Mouse (Mus musculus): ENCODE measurements at regions not wholly inside any gene's neighbourhood (a gene's known extent, or its start where the extent isn't known, plus 50 kb on each side); places are given as distances from the start of the nearest gene placed in this dataset.
A peak's percentile ranks its signal among the peaks of the same experiment; 100 is the strongest.
"Not testable (repeated sequence)": the region's sequence is repeated elsewhere in the genome, so short reads cannot be mapped to it uniquely, and the experiment has no call there.

DNA sequence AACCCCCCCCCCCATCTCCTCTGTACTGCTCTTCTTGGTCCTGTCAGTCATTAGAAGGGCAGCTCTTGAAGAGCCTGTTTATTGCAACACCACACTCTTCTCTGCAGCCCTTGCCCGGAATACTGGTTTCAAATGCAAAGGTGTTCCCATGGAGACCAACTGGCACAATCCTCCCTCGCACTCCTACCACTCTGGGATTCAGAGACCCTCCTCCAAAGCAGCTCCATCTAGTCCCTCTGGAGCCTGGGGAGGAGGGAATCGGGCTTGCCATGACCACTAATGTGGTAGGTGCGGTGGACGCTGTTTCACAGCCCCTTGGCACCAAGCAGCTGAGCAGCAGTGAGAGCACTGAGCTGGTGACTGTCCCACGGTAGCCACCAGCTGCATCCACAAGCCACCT lies 83.1 kb downstream of the Stk35 start:
- no peak for DNase-seq (ENCODE audit: low spot score)

DNA sequence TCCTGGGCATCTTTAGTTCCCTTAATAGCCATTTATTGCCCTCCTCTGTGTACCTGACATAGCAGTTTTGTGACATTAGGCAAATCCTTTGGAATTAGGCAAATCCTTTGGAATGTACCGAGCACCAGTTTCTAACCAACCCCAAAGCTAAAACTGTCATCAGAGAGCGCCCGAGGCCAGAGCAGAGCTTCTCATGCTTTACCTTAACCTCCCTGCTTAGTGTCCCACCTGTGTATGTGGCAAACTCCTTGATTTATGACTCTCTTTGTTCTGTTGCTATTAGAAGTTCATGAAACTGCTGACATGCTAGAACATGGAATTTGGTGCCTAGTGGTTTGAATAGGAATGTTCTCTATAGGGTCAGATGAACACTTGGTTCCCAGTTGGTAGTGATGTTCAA lies 84.0 kb downstream of the Stk35 start:
- DNase-seq (ENCODE audit: low spot score), result no peak

- DNase-seq (ENCODE audit: low spot score), result peak; percentile 58
Measured at GRCm38 (mm10) chr2:129885536-129885935, 85.2 kb downstream of the Stk35 start.

GRCm38 (mm10) chr2:129893231-129893630 lies 92.9 kb downstream of the Stk35 start:
- DNase-seq (ENCODE audit: low spot score), result no peak

DNA sequence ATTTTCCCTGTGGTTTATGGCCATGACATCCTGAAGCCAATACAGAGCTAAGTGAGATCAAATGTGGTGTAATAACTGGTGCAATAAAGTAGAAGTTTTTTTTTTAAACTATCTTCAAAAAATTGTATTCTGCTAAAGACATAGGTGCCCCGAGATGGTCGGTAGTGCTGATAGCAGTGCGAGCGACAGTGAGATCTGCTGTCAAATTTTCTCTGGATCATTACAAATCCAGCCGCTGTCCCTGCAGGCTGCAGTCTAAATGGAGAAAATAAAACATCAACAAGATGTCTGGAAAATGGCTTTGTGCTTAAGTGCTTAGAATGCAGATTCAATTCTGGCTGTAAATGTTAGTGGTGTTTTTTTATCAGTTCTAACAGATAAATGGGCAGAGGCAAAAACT lies 93.5 kb downstream of the Stk35 start:
- DNase-seq (ENCODE audit: low spot score), result no peak

DNA sequence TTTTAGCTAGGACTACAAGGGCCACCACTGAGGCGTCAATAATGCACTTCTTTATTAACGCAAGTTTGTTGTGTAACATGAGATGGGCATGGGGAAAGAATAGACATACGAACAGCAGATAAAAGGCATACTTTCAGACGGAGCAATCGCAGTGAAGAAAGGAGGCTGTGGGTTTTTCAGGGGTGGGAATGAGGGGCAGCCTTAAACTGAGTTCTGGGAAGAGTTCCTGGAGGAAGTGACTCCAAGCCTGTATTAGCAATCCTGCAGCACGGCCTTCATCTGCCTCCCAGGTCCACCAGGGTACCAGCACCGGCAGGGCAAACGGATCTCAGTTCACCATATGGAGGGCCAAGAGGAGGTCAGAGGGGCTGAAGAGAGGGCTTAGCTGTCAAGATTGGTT lies 94.6 kb downstream of the Stk35 start:
- no peak for DNase-seq (ENCODE audit: low spot score)

- DNase-seq (ENCODE audit: low spot score), result no peak
Measured at GRCm38 (mm10) chr2:129895369-129895768, 95.1 kb downstream of the Stk35 start.

- DNase-seq (ENCODE audit: low spot score), result no peak
Measured at GRCm38 (mm10) chr2:129896696-129897095, 96.4 kb downstream of the Stk35 start.

- no peak for DNase-seq (ENCODE audit: low spot score)
Measured at GRCm38 (mm10) chr2:129903383-129904135, 103.2 kb downstream of the Stk35 start.

GRCm38 (mm10) chr2:129904753-129905152 lies 104.4 kb downstream of the Stk35 start:
- no peak for DNase-seq (ENCODE audit: low spot score)

DNA sequence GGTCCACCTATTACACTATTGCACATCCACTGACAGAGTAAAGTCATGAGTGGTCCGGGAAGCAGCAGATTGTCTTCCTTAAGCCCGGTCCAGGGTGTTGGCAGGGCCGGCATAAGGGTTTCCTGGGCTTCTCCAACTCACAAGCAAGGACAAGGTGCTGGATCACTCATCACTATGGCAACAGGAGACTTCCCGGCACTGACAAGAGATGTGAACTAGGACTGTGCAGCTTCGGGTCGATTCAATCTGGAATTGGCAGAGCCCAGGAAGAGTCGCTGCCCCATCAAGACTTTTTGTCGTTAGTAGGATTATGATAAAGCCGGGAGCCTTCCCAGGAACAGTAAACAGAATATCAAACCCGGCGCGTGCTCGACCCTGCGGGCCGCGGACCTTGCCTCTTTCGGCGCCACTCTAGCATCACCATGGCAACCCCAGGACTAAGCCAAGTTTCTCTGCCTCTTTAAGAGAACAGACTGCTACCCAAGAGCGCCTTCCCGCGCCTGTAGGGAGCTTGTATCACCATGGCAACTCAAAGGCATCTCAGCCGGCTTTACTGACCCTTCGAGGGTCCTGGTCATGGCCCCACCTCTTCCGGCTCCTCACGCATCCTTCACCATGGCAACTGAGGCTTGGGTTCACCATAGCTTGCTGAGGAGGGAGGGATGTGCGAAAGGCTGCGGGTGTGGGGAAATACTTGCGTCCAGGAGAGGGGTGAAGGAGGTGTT lies 103.3 kb upstream of the Tgm3 start:
- DNase-seq (ENCODE audit: low spot score), result peak; percentile 45

GRCm38 (mm10) chr2:129911203-129911921 lies 100.8 kb upstream of the Tgm3 start:
- DNase-seq (ENCODE audit: low spot score), result no peak

GRCm38 (mm10) chr2:129912556-129912955 lies 99.6 kb upstream of the Tgm3 start:
- no peak for DNase-seq (ENCODE audit: low spot score)

- no peak for DNase-seq (ENCODE audit: low spot score)
Measured at GRCm38 (mm10) chr2:129914261-129914660, 97.9 kb upstream of the Tgm3 start.

- DNase-seq (ENCODE audit: low spot score), result no peak
Measured at GRCm38 (mm10) chr2:129916411-129916810, 95.7 kb upstream of the Tgm3 start.

GRCm38 (mm10) chr2:129918141-129918790 lies 93.9 kb upstream of the Tgm3 start:
- no peak for DNase-seq (ENCODE audit: low spot score)

- no peak for DNase-seq (ENCODE audit: low spot score)
Measured at GRCm38 (mm10) chr2:129919551-129919950, 92.6 kb upstream of the Tgm3 start.

- no peak for DNase-seq (ENCODE audit: low spot score)
Measured at GRCm38 (mm10) chr2:129927218-129927617, 84.9 kb upstream of the Tgm3 start.

GRCm38 (mm10) chr2:129933578-129933977 lies 78.6 kb upstream of the Tgm3 start:
- no peak for DNase-seq (ENCODE audit: low spot score)

GRCm38 (mm10) chr2:129942824-129943223 lies 69.3 kb upstream of the Tgm3 start:
- no peak for DNase-seq (ENCODE audit: low spot score)

GRCm38 (mm10) chr2:129947847-129948553 lies 64.1 kb upstream of the Tgm3 start:
- no peak for DNase-seq (ENCODE audit: low spot score)

DNA sequence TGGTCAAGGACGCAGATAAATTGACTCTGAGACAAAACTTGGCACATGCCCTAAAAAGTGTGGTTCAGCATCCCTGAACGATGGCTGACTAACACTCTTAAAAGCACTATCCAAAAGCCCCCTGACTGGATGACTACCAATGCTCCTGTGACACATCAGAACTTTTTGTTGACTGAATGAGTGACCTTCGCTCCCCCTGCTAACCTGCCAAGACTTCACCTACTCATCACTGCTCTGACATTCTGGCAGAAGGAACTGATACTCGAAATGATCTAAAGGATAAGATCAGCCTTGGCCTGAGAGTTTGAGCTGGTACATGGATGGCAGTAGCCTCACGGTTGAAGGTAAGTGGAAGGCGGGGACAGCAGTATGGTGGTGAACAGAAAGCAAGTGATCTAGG lies 62.4 kb upstream of the Tgm3 start:
- not testable (repeated sequence) for DNase-seq (ENCODE audit: low spot score)
